Comparison of ENCODE assay signal across 16 mouse cellular contexts in genomic region chr5:132480461-132480860, GRCm38 (mm10).
"Had no signal": no experiment of that assay in that cellular context is flagged by ENCODE, and none has a peak within 500 bp of the region (broad histone marks: within the 10 kb centered on the region; RNA-seq: fewer than 3 reads in every experiment).

No protein-coding gene starts in this region.

- H3K36me3 ChIP-seq: lung, embryonic 15.5 days; midbrain, embryonic 12.5 days; neural tube, embryonic 12.5 days; stomach, embryonic 15.5 days had no signal

- H3K9ac ChIP-seq: liver, postnatal 0 days; lung, embryonic 15.5 days; midbrain, embryonic 12.5 days; neural tube, embryonic 12.5 days; stomach, embryonic 15.5 days had no signal

- H3K4me1 ChIP-seq: megakaryocyte, embryonic 14.5 days had no signal

- H3K9me3 ChIP-seq: lung, embryonic 15.5 days; megakaryocyte, embryonic 14.5 days; midbrain, embryonic 12.5 days; neural tube, embryonic 12.5 days; stomach, embryonic 15.5 days had no signal

- ATAC-seq: liver, postnatal 0 days; lung, postnatal 0 days had no signal

- H3K4me2 ChIP-seq: lung, embryonic 15.5 days; midbrain, embryonic 12.5 days; neural tube, embryonic 12.5 days; stomach, embryonic 15.5 days had no signal

- H3K4me3 ChIP-seq: lung, embryonic 15.5 days; megakaryocyte, embryonic 14.5 days; midbrain, embryonic 12.5 days; neural tube, embryonic 12.5 days; stomach, embryonic 15.5 days had no signal

- H3K27me3 ChIP-seq: lung, embryonic 15.5 days; megakaryocyte, embryonic 14.5 days; neural tube, embryonic 12.5 days; stomach, embryonic 15.5 days had no signal

- H3K27ac ChIP-seq: lung, embryonic 15.5 days; macrophage; midbrain, embryonic 12.5 days; neural tube, embryonic 12.5 days; stomach, embryonic 15.5 days; stomach, postnatal 0 days had no signal

- DNase-seq: liver, postnatal 0 days; lung, adult 2 months; lung, postnatal 14 days; lung, postnatal 36 days; right cerebral cortex, postnatal 14 days; thymus, adult 2 months; thymus, postnatal 25 days; thymus, postnatal 4 days had no signal
